Mouse (Mus musculus) kidney, adult 2 months (tissue): ENCODE measurements at regions not wholly inside any gene's neighbourhood (a gene's known extent, or its start where the extent isn't known, plus 50 kb on each side); places are given as distances from the start of the nearest gene placed in this dataset.

Source experiments
- DNase-seq: peaks from one replicate; pipeline ENCODE4 v3.0.0; 2021
- H3K27ac ChIP-seq: fragments of 200-500 bp; 2 replicates; pipeline ENCODE4 v1.5.1; 2012; ENCODE audit warnings: low read depth, low read length, control low read depth, inconsistent platforms; ENCODE audit not compliant: insufficient read depth
- H3K27me3 ChIP-seq: fragments of 200-500 bp; replicated peaks from 2 replicates; pipeline ENCODE4 v1.6.1; 2012; ENCODE audit warnings: mild to moderate bottlenecking, moderate library complexity, low read length, inconsistent platforms; ENCODE audit not compliant: control insufficient read depth, insufficient read depth
- H3K36me3 ChIP-seq: fragments of 200-500 bp; 2 replicates; pipeline ENCODE4 v1.6.1; 2012; ENCODE audit warnings: mild to moderate bottlenecking, moderate library complexity, low read length, inconsistent platforms; ENCODE audit not compliant: control insufficient read depth, insufficient read depth
- H3K4me1 ChIP-seq: fragments of 200-500 bp; 2 replicates; pipeline ENCODE4 v1.6.1; 2011; ENCODE audit warnings: low read length; ENCODE audit not compliant: control insufficient read depth, insufficient read depth
- H3K4me3 ChIP-seq: fragments of 200-500 bp; 2 replicates; pipeline ENCODE4 v1.5.1; 2011; ENCODE audit warnings: mild to moderate bottlenecking, low read depth, low read length, control low read depth; ENCODE audit not compliant: insufficient read depth
- CTCF ChIP-seq: fragments of 200-500 bp; conservative IDR thresholded peaks from 2 replicates; pipeline ENCODE4 v1.5.1; 2011; ENCODE audit warnings: low read depth, mild to moderate bottlenecking, control low read depth, low read length, moderate library complexity, mixed read lengths; ENCODE audit not compliant: insufficient read depth, insufficient read length
- POLR2A ChIP-seq: fragments of 200-500 bp; IDR thresholded peaks from one replicate; pipeline ENCODE4 v1.6.1; 2011; ENCODE audit warnings: low read depth, low read length, control low read depth
- WGBS: fragments of 180-500 bp; shearing (Covaris S2); methylation state at CpG from one replicate; pipeline ENCODE4 v1.1.7; 2018; 5-methylcytosine and 5-hydroxymethylcytosine counted together

DNA sequence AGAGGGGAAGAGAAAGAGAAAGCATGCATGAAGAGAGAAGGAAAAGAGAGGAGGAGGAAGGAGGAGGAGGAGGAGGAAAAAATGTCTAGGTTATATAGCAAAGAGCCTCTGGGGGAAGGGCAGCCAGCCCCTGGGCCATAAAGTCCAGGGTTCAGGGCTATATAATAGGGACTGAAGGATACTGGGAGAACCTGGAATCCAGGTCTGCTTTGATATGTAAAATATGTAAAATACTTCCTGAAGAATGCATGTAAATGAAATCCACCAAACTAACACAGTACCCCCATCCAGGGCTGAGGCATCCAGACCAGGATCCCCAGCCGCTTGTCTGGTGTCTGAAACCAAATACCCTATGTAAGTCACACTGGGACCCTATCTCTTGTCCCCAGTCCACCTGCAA, 91.5 kb downstream of the Tmem17 start:
- H3K36me3 ChIP-seq, result no peaks in the 10 kb centered on the region

DNA sequence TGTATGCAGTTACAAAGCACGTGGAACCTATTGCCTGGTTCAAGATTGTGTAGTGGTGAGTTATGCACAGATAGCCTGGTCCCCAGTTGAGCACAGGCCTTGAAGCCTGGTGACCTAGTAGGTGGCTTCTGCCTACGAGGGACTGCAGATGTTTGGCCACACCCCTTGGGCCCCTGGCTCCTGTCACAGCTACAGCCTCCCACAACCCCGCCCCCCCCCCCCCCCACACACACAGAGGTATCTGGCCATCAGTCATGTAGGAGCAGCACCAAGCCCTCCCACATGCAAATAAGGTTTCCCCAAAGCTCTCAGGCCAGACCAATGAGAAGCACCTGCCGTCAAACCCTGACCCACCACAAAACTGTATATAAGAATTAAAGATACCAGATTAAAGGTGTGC, 94.5 kb downstream of the Tmem17 start:
- no peaks in the 10 kb centered on the region for H3K36me3 ChIP-seq
- TF ChIP-seq POLR2A (no peak), CTCF (no peak)
- WGBS, result 68% methylated on average over 4 of the region's 4 CpGs
- DNase-seq, result no peak
- no peak overlapping the region for H3K27ac ChIP-seq
- no peak overlapping the region for H3K4me3 ChIP-seq
- H3K4me1 ChIP-seq, result no peaks in the 10 kb centered on the region
- H3K27me3 ChIP-seq, result no peaks in the 10 kb centered on the region

More for the DNA sequence above, 91.5 kb downstream of the Tmem17 start:
- WGBS, result 100% methylated on average over 1 of the region's 1 CpGs
- Histone ChIP-seq H3K4me1 (no peaks in the 10 kb centered on the region), H3K27me3 (no peaks in the 10 kb centered on the region), H3K27ac (no peak overlapping the region), H3K4me3 (no peak overlapping the region)
- TF ChIP-seq CTCF (no peak), POLR2A (no peak)
- no peak for DNase-seq

DNA sequence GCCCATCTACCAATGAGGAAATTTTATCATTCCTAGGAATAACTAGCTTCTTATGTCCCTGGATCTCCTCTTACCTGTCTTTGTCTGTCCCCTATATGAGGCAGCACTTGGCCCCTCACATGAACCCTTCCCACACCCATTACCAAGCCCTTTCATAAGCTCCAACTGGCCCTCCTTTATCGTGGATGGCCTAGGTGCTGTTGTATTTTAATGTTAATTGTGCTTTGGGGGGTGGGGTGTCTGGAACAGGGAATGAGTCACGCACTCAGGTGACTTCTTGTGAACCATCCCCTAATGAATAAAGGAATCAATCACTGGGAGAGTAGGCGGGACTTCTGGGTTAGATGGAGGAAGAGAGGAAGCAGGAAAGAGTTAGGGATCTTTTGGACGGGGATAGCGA, 95.8 kb downstream of the Tmem17 start:
- no peaks in the 10 kb centered on the region for H3K4me1 ChIP-seq
- H3K27ac ChIP-seq, result no peak overlapping the region
- TF ChIP-seq CTCF (no peak), POLR2A (no peak)
- no peak for DNase-seq
- H3K27me3 ChIP-seq, result no peaks in the 10 kb centered on the region
- H3K4me3 ChIP-seq, result no peak overlapping the region
- no peaks in the 10 kb centered on the region for H3K36me3 ChIP-seq
- WGBS, result 86% methylated on average over 5 of the region's 5 CpGs

DNA sequence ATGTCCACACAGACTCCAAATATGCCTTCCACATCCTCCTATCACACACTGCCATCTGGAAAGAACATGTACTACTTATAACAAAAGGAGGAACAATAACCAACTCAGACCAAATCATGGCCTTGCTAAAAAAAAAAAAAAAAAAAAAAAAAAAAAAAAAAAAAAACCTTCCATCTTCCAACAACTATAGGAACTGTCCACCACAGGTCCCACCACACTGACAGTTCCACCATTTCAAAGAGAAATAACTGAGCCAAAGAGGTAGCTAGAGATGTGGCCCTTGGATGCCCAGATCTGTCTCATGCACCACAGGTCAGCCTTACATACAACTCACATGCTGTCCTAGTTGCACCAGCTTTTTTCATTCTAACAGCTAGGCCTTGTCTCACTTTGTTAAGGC, 97.1 kb downstream of the Tmem17 start:
- no peak overlapping the region for H3K27ac ChIP-seq
- no peak for DNase-seq
- no peaks in the 10 kb centered on the region for H3K27me3 ChIP-seq
- TF ChIP-seq POLR2A (no peak), CTCF (no peak)
- no peaks in the 10 kb centered on the region for H3K4me1 ChIP-seq
- H3K4me3 ChIP-seq, result no peak overlapping the region
- H3K36me3 ChIP-seq, result no peaks in the 10 kb centered on the region

DNA sequence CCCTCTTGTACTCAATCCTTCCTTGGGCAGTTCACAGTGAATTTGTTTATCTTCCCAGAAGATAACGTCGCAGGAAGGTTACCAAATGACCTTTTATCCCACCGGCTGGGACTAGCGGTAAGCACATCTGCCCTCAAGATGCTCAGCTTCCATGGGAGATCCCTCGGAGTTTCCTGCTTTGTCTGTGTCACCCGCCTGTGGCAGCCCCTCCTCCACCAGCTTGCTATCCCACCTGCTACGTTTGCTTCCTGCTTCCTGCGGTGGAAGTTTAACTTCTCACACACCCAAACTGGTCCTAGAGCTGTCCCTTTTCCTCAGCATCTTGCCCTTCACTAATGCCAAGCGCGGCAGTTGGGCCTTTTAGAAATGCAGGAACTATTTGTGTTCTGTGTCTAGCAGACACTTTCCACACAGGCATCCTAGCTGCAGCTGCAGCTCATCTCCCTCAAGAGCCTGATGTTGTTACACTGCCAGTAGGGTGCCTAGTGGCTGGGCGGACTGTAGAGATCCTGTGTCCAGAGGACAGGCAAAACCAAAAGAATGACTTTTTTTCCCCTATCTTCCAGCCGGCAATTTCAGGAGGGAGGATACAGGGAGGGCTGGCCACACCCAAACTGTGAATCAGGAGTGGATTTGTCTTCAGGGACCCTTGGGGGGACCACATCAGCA, 98.7 kb downstream of the Tmem17 start:
- TF ChIP-seq CTCF (no peak), POLR2A (no peak)
- WGBS, result 19% methylated on average over 12 of the region's 12 CpGs
- Histone ChIP-seq H3K27ac (no peak overlapping the region), H3K4me3 (no peak overlapping the region), H3K4me1 (no peaks in the 10 kb centered on the region), H3K36me3 (no peaks in the 10 kb centered on the region), H3K27me3 (no peaks in the 10 kb centered on the region)
- peak; percentile 43 for DNase-seq

DNA sequence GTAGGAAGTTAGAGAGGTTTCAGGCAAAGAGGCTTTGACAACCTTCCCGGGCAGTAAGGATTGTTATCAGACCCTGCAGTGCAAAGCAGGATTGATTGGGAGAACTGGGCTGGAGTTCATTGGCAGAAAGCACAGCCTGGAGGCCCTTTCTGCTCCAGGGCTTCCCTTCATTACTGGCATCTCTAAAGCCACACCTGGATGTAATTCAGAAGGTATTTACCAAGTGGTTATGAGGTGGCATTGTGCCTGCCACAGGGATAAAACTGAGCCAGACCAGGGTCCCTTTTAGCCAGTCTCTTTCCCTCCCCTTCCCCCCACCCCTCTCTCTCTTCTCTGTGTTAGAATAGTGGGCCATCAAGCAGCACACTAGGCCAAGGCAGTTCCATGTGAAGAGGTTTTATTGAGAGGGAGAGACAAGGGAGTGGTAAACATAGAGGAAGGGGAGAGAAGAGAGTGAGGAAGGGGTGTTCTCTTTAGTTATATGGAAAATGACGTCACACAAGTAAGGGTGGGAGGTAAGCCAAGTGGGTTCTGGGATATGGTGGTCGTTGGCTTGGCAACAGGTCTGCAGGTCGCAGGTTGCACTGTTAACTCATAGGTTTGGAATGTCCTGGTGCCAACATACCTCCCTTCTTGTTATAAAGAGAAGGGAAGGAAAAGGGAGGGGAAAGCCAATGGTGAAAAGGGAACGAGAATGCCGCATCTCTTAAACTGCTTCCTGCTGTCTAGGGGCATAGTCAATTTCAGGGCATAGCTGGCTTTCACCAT, 99.4 kb downstream of the Tmem17 start:
- H3K4me1 ChIP-seq, result no peaks in the 10 kb centered on the region
- 45% methylated on average over 6 of the region's 6 CpGs for WGBS
- no peak overlapping the region for H3K4me3 ChIP-seq
- DNase-seq, result no peak
- no peak overlapping the region for H3K27ac ChIP-seq
- no peaks in the 10 kb centered on the region for H3K36me3 ChIP-seq
- no peaks in the 10 kb centered on the region for H3K27me3 ChIP-seq
- TF ChIP-seq CTCF (no peak), POLR2A (no peak)

DNA sequence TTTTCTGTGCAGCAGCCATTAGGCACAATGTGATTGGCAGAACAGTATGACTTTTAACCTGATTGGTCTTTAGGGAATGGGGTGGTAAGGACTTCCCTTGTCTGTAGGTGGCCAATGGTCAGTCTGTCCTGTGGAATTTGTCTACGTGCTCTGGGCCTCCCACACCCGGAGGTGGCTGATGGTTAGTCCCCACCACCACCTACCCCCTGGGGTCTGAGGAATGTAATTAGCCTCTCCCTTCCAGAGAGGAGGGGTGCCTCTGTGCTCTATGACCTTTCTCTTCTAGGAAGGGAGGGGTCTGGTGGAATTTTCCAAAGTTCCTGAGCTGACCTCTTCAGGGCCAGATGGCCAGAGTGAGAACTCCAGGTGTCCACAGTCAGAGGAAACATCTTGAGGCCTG, 101.6 kb downstream of the Tmem17 start:
- Histone ChIP-seq H3K27me3 (no peaks in the 10 kb centered on the region), H3K4me3 (no peak overlapping the region), H3K4me1 (no peaks in the 10 kb centered on the region), H3K36me3 (no peaks in the 10 kb centered on the region), H3K27ac (no peak overlapping the region)
- no peak for DNase-seq
- no peak for TF ChIP-seq POLR2A
- TF ChIP-seq CTCF, result no peak
- WGBS, result 40% methylated on average over 2 of the region's 2 CpGs
